Mouse (Mus musculus): ENCODE data around the gene Lrp10. TPM values are rescaled to one million over a fixed set of nuclear protein-coding genes. Genes with fewer than 3 reads are reported as not detected.

The Lrp10 gene
- polyA plus RNA-seq (2012; rRNA removed) = 344 and 402 TPM in 2 replicates

DNA sequence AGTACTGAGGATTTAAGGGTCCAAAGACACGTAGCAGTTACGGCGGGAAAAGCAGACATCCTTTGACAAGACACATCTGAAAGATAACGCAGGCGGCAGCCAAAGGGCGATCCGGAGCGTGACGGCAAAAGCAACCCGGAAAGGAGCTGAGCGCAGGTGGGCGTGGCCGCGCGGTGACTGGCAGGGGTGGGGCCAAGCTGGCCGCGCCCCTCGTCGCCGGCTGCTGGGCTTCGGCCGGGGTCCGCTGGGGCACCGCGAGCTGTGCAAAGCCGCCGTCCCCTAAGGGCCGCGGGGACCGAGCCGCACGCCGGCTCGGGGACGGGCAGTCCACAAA, at the start of gene Lrp10:
Gene Lrp10, plus strand, starts transcription at position 179 of the 334 bp plus-strand sequence.

DNA sequence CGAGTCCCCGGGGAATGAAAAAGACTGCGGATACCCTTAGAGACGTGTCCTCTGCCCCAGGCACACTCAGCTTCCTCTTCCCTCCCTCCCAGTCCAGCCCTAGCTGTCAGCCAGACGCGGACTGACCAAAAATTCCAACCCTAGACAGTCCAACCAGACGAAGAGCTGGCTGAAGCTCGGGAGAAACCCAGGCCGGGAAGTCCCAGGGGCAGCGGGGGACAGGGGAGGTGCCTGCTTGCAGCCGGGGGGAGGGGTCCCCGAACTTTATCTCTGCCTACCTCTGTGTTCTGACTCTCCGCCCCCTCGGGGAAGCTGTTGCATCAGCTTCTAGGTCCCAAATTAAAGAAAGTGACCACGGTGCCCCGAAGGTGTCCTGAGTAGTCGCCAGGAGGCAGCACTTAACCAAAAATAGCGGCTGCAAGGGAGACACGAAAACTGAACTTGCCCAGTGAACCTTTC, 46.3 kb upstream of the Lrp10 start, which contains the start of gene Slc7a7:
Gene Slc7a7, minus strand, starts transcription at position 158 of the 459 bp plus-strand sequence.

GRCm38 (mm10) chr14:54426689-54427398, 37.1 kb upstream of the Lrp10 start, which contains the start of gene Mrpl52:
Gene Mrpl52, plus strand, starts transcription at chr14:54426909.

GRCm38 (mm10) chr14:54431334-54432077, 32.4 kb upstream of the Lrp10 start, which contains the start of gene Mmp14:
Gene Mmp14, plus strand, starts transcription at chr14:54431612.

DNA sequence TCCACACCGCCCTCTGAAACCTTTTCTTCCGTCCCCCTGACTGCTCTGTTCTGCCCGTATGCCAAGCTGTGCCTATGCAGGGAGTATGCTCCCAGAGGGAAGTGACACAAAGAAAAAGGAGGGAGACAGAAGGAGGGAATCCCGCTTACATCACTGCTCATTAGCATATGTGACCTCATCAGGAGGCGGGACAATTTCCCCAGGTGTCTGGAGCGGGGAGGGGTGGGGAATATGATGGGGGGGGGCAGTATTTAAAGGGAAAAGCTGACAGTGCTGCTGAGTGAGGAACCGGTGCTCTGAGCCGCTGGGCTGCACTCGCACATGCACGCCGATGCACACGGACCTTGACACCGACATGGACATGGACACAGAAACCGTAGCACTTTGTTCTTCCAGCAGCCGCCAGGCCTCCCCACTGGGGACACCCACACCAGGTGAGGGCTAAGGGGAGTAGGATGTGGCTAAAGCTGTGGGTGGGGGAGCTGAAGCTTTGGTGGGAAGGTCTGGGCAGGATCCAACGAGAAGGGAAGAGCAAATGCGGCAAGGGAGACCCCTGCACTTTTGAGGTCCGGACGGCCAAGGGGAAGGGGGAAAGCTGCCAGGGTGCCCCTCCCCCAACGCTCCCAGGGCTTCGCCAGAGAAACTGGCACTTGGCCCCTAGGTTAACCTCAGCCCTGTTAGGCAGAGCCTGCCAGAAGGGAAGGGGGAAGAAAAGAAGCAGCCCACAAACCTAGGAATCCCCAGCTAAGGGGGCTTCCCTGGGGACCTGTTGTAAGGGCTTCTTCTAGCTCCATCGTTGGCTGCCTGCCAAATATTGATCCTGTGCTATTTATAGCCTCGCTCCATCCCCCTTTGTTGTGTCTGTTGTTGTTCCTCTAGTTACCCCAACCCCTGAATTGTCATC, 12.3 kb downstream of the Lrp10 start, which contains the start of gene Rem2:
Gene Rem2, plus strand, starts transcription at position 160 of the 904 bp plus-strand sequence.

Other genes starting within 250 kb of the Lrp10 start
- 495 and 769 TPM in 2 replicates for gene Dad1, start 210.0 kb upstream of the Lrp10 start, polyA plus RNA-seq (2012; rRNA removed)
- 46.9 and 47.4 TPM in 2 replicates for gene Abhd4, start 209.9 kb upstream of the Lrp10 start, polyA plus RNA-seq (2012; rRNA removed)
- gene Olfr49, start 179.2 kb upstream of the Lrp10 start, polyA plus RNA-seq (2012; rRNA removed) = not detected in 2 replicates
- gene Oxa1l, start 103.3 kb upstream of the Lrp10 start, polyA plus RNA-seq (2012; rRNA removed) = 136 and 180 TPM in 2 replicates
- 33.9 and 48.9 TPM in 2 replicates for gene Slc7a7, start 46.4 kb upstream of the Lrp10 start, polyA plus RNA-seq (2012; rRNA removed)
- 504 and 1,130 TPM in 2 replicates for gene Mrpl52, start 37.2 kb upstream of the Lrp10 start, polyA plus RNA-seq (2012; rRNA removed)
- 181 and 186 TPM in 2 replicates for gene Mmp14, start 32.5 kb upstream of the Lrp10 start, polyA plus RNA-seq (2012; rRNA removed)
- gene Rem2, start 12.0 kb downstream of the Lrp10 start, polyA plus RNA-seq (2012; rRNA removed) = 1.7 and 2.3 TPM in 2 replicates
- 17.0 and 41.7 TPM in 2 replicates for gene Prmt5, start 53.4 kb downstream of the Lrp10 start, polyA plus RNA-seq (2012; rRNA removed)
- gene Haus4, start 90.5 kb downstream of the Lrp10 start, polyA plus RNA-seq (2012; rRNA removed) = 10.7 and 13.6 TPM in 2 replicates
- 5.9 and 6.3 TPM in 2 replicates for gene Ajuba, start 113.4 kb downstream of the Lrp10 start, polyA plus RNA-seq (2012; rRNA removed)
- gene 4931414P19Rik, start 141.9 kb downstream of the Lrp10 start, polyA plus RNA-seq (2012; rRNA removed) = 7.2 and 8.1 TPM in 2 replicates
- 180 and 204 TPM in 2 replicates for gene Psmb5, start 153.9 kb downstream of the Lrp10 start, polyA plus RNA-seq (2012; rRNA removed)
- not detected in 2 replicates for gene Psmb11, start 157.3 kb downstream of the Lrp10 start, polyA plus RNA-seq (2012; rRNA removed)
- not detected in 2 replicates for gene Gm17606, start 176.8 kb downstream of the Lrp10 start, polyA plus RNA-seq (2012; rRNA removed)
- 6.4 and 7.6 TPM in 2 replicates for gene Cdh24, start 177.2 kb downstream of the Lrp10 start, polyA plus RNA-seq (2012; rRNA removed)
- gene 1700123O20Rik, start 222.1 kb downstream of the Lrp10 start, polyA plus RNA-seq (2012; rRNA removed) = 35.0 and 51.2 TPM in 2 replicates
- 88.5 and 92.0 TPM in 2 replicates for gene Acin1, start 222.8 kb downstream of the Lrp10 start, polyA plus RNA-seq (2012; rRNA removed)
- 0.06 TPM in 1 of 2 replicates, not detected in the other for gene Gm29776, start 234.7 kb downstream of the Lrp10 start, polyA plus RNA-seq (2012; rRNA removed)
- gene Cebpe, start 248.0 kb downstream of the Lrp10 start, polyA plus RNA-seq (2012; rRNA removed) = 0.32 and 0.94 TPM in 2 replicates

Measured in colon, adult 2 months (tissue).